16 mouse cellular contexts compared by ENCODE assay signal in genomic region chr3:138752056-138752455, GRCm38 (mm10).
"Had no signal": no experiment of that assay in that cellular context is flagged by ENCODE, and none has a peak within 500 bp of the region (broad histone marks: within the 10 kb centered on the region; RNA-seq: fewer than 3 reads in every experiment).

No protein-coding gene starts in this region.

- H3K36me3 ChIP-seq: limb, embryonic 10.5 days; liver, embryonic 13.5 days; lung, embryonic 15.5 days; midbrain, embryonic 12.5 days; stomach, embryonic 15.5 days had no signal

- H3K4me2 ChIP-seq: lung, embryonic 15.5 days; midbrain, embryonic 12.5 days; stomach, embryonic 15.5 days had no signal

- ATAC-seq: liver, postnatal 0 days; midbrain, embryonic 16.5 days had no signal

- H3K27ac ChIP-seq: kidney, postnatal 0 days; limb, embryonic 10.5 days; liver, embryonic 13.5 days; lung, embryonic 15.5 days; macrophage; midbrain, embryonic 12.5 days; stomach, embryonic 15.5 days had no signal

- H3K4me3 ChIP-seq: left cerebral cortex, adult 2 months; limb, embryonic 10.5 days; liver, embryonic 13.5 days; lung, embryonic 15.5 days; midbrain, embryonic 12.5 days; stomach, embryonic 15.5 days had no signal

- H3K9me3 ChIP-seq: limb, embryonic 10.5 days; liver, embryonic 13.5 days; lung, embryonic 15.5 days; megakaryocyte, embryonic 14.5 days; midbrain, embryonic 12.5 days; stomach, embryonic 15.5 days had no signal

- H3K27me3 ChIP-seq: liver, embryonic 13.5 days; midbrain, embryonic 12.5 days; stomach, embryonic 15.5 days had no signal

- DNase-seq: kidney, adult 18-20 months; kidney, postnatal 4 days; liver, embryonic 13.5 days; liver, postnatal 0 days; lung, postnatal 14 days; right cerebral cortex, postnatal 14 days; thymus, postnatal 36 days had no signal

- H3K9ac ChIP-seq: liver, embryonic 13.5 days; liver, postnatal 0 days; lung, embryonic 15.5 days; midbrain, embryonic 12.5 days; stomach, embryonic 15.5 days had no signal
